Mouse (Mus musculus): ENCODE data around the gene Aldh1l2.

Aldh1l2 gene

DNA sequence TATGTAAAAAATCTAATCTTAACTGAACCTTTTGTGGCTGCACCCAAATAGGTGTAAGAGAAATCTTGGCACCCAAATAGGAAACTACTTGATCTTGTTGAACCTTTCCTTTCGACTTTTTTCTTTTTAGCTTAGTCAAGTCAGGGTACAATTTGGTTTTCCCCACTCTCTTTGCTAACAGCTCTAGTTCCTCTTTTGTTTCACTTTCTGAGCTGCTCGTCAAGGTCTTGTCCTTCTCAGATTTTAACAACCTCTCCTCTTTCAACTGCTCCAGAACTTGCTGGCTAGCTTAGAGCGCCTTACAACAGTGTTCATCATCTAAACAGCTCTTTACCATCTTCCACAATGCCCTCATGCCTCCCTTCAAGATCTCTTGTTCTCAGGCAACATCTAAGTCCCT lies 76.4 kb downstream of the Aldh1l2 start:
- no peak for DNase-seq (ENCODE audit: low spot score)

DNA sequence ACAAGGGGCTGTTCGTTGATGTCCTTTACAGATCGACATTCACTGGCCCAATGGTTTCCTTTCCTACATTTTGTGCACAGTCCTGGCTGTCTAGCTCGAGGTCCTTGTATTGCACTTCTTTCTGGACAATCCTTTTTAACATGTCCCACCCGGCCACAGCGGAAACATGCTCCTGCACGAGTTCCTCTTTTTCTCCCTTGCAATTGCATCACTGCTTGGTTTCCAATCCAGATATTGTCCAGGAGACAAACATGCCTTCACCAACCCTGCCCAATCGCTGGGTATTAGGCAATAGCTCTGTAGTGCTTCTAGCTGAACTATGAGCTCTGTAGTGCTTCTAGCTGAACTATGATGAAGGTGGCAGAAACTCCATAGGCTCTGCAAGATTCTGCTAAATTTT lies 85.4 kb downstream of the Aldh1l2 start:
- DNase-seq (ENCODE audit: low spot score), result no peak

Measured in yolk sac, embryonic 10.5 days (tissue).